Mouse (Mus musculus): ENCODE data around the gene Cmbl.
"Not testable (repeated sequence)": the region's sequence is repeated elsewhere in the genome, so short reads cannot be mapped to it uniquely, and the experiment has no call there.

Cmbl gene

DNA sequence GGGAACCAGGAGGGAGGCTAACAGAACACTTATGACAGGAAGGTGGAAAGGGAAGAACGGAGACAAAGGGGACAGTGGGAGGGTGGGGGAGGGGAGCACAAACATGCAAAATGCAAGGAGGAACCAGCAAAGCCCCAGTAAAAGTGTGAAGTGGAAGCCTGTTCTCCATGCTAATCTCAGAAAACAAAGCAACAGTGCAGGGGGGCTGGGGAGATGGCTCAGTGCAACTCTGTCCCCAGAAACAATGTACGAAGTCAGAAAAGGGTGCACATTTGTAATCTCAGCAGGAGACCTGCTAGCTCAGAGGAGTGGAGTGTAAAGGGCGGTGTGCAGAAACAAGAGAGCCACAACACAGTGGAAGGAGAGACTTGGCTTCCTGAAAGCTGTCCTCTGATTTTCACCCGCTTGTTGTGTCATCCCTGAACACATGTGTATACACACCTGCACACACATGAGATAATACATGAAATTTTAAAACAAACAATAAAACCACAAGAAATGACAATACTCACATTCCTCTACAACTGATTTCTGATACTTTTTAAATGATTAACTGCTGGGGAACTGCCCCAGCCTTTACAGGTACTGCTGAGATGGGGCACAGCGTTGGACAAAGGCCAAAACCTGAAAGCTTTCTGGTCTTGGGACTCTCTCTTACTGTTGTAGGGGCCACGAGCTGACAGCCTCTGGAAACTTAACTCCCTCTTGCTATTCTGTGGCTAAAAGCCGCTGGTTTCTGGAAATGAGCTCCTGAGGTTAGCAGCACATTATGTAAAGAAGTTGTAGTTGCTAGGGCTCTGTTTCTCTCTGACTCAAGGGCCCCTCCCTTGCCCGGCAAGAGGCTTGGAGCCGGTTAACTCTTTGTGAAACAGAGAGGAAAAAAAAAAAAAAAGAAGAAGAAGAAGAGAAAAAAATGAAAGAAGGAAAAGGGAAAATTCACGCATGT is 22.9 kb upstream of the Cmbl start:
- no peak for DNase-seq (ENCODE audit: low spot score)

DNA sequence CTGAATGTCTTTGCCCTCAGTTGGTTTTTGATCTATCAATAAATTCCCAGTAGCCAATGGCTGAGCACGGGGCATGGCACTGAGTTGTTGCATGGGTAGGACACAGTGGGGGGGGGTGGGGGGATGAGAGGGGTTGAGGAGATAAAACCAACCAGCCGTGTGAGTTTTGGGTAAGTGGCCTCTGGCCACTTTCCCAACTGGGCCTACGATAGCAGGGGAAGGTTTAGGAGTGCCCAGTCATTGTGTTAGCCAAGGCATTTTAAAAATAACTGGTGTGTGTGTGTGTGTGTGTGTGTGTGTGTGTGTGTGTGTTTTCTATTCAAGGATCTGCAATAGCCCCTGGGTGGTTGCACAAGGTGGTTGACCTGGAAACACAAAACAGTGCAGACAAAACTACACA is 21.9 kb upstream of the Cmbl start:
- DNase-seq (ENCODE audit: low spot score) = no peak

DNA sequence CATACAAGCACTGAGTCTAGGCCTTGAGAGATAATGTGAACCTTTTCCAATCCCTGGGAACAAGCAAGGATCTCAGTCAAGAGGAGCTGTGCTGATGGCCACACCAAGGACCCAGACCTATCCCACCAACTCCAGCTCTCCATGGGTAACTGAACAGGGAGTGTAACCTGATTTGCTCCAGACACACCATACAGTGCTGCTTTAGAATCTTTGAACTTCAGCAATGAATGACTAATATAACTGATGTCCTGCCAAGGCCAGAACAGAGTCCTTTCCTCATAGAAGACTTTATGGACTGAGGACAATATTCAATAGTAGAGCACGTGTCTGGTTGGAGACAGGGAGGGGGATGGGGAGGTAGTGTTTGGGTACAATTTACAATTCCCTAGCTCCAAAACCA is 20.1 kb upstream of the Cmbl start:
- DNase-seq (ENCODE audit: low spot score) = no peak

DNA sequence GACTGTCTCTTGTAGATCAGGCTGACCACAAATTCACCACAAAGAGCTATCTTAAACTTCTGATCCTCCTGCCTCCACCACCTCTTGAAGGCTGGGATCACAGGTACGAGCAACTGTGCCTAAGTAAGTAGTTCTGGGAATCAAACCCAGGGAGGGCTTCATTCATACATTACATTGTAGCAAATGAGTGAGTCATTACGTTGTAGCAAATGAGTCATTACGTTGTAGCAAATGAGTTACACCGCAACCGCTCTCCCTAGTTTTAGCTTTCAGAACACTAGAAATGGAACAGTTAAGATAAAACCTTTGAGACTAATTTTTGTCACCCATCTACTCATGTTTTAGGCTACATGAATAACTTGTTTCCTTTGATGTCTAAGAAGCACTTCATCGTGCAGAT is 18.9 kb upstream of the Cmbl start:
- DNase-seq (ENCODE audit: low spot score) = no peak

DNA sequence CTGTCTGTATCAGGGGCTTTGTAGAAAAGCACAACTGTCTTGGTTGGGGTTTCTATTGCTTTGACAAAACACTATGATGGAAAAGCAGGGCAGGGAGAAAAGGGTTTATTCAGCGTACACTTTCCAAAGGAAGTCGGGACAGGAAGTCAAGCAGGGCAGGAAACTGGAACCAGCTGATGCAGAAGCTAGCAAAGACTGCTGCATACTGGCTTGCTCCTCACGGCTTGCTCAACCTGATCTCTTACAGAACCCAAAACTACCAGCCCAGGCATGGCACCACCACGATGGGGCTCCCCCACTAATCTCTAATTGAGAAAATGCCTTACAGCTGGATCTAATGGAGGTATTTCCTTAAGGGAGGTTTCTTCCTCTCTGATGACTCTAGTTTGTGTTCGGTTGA is 17.8 kb upstream of the Cmbl start:
- DNase-seq (ENCODE audit: low spot score) = no peak

DNA sequence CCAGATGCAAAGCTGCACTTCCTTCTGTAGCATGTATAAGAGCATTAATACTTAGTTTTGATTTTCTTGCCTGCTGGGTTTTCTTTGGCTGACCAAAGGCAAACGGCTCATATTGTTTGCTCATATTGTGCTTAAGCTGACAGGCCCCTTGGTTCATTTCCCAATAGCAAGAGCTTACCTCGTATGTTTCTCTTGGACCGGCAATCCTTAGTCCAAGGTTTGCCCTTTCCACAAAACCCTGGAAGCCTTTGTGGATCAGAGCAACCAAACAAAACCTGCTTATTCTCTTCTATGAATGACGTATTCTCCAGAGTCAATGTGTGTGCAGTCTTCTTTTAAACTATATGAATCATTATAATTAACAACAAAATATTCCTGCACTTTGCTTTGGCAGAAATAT is 14.8 kb upstream of the Cmbl start:
- DNase-seq (ENCODE audit: low spot score) = no peak

DNA sequence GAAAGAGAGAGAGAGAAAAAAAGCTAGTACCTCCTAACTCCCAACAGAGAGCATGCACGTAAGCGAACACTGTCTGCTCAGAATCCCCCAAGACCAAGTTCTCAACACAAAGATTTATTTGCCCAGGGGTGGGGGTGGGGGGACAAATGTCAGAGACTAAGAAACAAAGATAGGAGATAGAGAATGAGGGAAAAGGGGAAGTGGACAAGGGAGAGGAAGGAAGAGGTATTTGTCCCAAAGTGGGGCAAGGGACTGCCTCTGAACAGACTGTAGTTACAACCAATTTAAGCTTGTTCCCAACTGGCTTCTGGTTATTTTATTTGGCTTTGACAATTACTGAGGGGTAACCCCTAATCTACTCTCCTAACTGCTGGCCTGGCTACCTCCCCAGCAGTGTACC is 10.3 kb upstream of the Cmbl start:
- no peak for DNase-seq (ENCODE audit: low spot score)

DNA sequence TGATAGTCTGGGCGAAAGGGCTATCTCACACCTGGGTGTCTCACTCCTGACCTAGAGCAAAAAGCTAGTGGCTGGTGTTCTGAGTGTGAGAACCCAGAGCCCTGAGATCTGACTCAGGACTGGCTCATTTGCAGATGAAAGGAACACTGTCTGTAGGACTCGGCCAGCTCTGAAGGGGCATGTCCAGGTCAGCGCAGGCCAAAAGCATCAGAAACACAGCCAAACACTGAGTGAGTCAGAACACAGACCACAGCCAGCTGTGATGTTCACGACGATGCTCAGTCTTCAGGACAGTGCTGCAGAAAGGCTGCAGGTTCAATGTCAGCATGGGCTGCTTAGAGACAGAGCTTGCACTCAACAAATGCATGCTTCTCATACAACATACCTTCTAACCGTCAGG is 3.8 kb upstream of the Cmbl start:
- DNase-seq (ENCODE audit: low spot score) = no peak

DNA sequence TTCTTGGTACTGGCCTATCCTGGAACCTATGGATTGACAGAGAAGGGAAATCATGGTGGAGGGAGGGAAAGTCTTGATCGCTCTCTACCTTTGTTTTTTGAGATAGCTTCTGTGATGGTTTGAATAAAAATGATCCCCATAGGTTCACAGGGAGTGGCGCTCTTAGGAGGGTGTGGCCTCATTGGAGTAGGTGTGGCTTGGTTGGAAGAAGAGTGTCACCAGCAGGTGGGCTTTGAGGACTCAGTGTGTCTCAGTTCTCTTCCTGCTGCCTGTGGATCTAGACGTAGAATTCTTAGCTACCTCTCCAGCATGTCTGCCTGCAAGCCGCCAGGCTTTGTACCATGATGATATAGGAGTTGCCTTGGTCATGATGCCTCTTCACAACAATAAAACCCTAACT is 3.2 kb upstream of the Cmbl start:
- DNase-seq (ENCODE audit: low spot score) = no peak

DNA sequence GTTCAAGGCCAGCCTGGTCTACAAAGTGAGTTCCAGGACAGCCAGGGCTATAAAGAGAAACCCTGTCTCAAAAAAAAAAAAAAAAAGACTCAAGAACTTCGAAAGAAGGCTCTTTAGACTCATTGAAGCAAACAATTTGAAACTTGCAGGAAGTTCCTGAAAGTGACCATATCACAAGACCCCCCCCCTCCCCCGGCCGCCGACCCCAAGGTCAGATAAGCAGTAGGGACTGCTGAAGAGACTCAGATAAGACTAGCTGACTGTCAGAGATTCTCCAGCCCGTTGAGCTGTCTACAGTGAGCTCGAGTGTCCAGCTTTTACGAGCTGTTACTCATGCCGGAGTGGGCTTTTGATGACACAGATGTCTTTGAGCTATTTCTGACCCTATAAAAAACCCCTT is 2.3 kb upstream of the Cmbl start:
- DNase-seq (ENCODE audit: low spot score) = no peak

DNA sequence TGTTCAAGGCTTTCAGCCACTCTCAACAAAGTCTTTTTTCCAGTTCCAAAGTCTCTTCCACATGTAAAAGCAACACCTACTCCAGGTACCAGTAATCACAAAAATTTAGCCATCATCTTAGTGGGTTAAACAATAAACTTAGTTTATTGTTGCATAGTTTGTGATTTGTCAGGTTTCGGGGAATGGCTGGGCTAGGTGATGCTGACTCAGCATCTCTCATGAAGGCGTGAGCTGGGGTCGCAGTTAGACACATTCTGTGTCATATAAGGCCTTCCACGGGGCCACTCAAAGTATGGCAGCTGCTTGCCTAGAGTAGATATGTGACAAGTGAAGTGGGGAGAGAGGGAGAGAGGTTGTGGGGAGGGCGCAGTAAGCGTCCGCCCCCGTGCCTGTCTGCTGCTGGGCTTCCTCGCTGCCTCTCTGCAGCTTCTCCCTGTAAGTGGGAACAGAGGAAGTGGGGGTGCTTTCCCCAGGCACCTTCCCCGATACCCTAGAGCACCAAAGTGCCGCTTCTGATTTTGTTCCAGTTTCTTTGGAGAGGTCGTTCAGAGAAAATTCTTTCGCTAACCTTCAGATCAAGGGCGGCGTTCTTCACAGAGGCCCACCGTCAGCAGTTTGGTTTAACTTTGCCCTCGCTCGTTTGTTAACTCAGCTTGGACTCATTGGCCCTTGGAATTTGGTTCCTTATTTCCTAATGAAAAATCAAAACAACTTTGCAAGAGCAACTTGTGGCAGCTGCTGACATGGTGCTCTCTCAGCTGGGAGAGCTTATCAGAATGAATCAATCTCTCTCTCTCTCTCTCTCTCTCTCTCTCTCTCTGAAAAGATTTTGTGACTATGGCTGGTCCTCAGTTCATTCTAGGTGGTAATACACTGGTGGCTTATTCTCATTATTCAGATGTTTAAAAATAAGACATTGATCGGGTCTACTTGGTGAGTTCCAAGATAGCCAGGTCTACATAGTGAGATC is 1.3 kb upstream of the Cmbl start:
- DNase-seq (ENCODE audit: low spot score) = no peak

DNA sequence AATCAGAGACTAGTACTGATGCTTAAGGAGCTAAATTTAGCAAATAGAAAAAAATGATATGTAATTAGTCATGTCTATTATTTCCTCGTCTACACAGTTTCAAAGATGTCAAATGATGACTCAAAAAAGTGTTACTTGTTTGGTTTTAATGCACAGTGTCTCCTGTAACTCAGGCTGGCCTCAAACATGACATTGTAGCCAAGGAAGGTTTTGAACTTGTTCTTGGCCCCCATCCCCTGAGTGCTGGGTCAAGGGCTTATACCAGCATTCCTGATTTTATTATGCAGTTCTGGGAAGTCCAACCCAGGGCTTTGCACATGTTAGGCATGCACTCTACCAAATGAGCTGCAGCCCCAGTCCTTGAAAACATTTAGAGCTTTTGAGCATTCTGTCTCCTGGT is 597 bp downstream of the Cmbl start:
- no peak for DNase-seq (ENCODE audit: low spot score)

DNA sequence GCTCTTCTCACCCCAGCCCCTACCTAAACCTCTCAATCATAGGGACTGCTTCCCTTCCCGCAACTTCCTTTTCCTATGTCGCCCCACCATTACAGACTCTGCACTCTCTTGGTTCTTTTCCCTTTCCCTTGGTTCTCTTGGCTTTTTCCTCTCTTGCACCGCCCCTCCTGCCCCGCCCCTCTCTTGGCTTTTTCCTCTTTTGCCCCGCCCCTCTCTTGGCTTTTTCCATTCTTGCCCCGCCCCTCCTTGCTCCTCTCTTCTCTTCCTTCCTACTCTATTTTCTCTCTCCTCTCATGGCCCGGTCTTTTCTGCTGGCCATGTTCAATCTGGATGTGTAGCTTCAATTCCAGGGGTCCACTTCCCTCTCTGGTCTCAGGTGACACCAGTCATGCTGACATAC is 2.2 kb downstream of the Cmbl start:
- no peak for DNase-seq (ENCODE audit: low spot score)

DNA sequence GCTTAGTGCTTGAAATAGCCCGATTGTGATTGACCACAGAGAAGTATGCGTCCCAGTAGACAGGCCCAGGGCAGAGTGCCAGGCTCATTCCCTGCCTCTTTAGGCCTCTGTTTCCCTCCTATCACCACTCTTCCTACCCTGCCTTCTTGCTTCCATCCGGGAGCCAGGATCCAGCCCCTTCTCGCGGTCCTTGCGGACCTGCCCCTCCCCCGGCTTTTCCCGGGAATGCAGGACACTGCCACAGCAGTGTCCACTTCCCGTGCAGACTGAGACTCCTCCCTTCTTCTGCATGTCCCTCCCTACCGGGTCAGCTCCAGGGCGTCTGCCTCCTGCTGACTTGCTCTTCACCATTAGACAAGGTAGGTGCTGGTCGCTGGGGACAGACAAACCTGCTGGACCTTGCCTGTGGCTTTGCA is 3.4 kb downstream of the Cmbl start:
- DNase-seq (ENCODE audit: low spot score) = peak; percentile 69

DNA sequence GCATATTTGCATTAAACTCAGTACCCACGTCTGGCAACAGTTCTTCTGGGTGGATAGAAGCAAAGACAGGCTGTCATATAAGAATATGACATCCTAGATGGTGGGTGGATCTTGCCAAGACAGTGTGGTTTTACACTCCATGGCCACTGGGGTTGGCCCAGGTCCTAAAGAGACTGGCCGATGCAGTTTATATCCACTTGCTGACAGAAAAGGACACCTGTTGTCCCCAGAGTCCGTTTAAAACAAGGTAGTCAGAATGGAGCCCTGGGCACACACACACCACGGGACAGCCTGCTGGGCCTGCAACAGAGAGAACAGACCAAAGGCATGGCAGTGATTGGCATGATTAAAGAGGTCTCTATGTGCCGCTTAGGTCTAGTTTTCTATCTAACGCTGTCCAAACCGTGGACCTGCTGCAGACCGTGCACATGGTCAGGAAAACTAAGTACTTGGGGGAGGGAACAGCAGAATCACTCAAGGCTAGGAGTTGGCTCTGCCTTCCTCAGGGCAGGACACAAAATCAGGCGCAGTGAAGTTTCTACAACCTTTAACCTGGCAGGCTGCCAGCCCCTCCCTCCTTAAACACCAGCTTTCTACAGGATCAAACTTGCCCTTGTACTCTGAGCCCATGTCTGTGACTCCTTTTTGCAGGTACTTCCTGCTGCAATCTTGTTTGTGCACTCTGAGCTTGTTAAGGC is 4.3 kb downstream of the Cmbl start:
- DNase-seq (ENCODE audit: low spot score) = peak; percentile 89

DNA sequence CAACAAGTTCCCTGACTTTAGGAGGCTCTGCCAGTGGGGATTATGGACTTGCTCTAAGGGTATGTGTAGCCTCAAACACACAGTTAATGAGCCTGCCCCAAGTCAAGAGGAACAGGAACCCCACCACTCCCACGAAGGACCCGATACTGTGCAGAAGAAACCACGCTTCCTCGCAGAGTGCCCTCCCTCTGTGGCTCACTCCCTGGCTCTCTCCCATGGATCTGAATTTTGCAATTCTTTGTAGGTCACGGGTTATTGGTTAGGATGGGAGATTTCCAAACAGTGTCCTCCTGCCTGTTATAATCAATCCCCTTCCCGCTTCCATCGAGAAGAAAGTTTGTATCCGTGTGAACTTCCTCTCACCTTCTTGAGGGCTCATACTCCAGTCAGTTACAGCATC is 5.8 kb downstream of the Cmbl start:
- no peak for DNase-seq (ENCODE audit: low spot score)

DNA sequence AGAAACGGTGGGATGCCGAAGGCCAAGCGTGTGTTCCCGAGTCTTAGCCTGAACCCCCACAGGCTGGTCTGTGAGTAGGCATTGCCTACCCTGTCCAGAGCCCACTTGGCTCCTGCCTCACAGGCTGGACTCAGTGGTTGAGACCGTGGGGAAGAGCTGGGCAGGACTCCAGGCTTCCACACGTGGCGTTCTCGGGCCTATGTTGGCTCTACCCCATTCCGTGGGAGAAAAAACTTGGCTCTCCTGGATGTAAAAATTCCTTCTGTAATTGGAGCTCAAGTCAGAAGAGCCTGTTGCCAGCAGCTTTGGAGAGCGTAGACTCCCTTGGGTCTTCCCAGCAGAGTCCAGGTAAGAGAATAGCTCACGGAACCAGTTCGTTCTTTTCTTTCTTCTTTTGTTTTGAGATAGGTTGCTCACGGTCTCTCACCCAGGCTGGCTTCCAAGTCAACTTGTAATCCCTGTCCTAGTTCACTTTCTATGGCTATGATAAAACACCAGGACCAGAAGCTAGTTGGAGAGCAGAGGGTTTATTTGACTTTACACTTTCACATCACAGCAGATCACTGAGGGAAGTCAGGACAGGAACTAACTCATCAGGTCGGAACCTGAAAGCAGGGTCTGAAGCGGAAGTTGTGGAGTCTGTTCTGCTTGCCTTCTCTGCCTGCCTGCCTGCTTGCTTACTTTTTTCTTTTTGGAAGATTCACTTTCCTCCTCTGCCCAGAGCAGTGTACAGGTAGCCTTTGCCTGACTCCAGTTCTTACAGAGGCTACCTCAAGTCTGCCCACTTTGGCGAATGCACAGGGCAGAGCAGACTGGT is 6.9 kb downstream of the Cmbl start:
- no peak for DNase-seq (ENCODE audit: low spot score)

DNA sequence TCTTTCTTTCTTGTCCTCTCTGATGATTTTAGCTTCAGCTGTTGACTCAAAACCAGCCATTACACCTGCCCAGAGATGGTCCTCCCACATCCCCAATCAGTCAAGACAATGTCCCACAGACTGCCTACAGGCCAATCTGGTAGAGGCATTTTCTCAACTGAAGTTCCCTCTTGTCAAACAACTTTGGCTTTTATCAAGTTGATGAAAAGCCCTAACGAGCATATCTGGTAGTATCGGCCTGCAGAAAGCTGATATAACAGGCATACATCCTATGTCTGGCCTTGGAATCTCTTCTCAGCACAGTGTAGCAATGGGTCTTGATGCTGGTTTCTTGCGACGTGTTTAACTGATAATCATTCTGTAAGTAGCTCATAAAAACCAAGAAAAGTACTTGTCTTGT is 8.1 kb downstream of the Cmbl start:
- DNase-seq (ENCODE audit: low spot score) = no peak

DNA sequence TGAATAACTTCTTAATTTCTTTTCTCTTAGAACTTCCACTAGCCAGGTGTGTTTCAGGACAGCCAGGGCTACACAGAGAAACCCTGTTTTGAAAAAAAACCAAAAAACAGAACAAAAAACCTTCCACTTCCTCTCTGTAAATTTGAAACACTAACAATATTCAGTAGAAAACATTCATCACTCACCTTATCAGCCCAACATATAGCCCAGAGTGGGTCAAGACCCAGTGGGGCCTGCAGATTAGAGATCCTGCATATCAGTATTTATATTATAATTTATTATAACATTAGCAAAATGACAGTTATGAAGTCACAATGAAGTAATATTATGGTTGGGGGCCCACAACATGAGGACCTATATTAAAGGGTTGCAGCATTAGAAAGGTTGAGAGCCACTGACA is 8.5 kb downstream of the Cmbl start:
- no peak for DNase-seq (ENCODE audit: low spot score)

DNA sequence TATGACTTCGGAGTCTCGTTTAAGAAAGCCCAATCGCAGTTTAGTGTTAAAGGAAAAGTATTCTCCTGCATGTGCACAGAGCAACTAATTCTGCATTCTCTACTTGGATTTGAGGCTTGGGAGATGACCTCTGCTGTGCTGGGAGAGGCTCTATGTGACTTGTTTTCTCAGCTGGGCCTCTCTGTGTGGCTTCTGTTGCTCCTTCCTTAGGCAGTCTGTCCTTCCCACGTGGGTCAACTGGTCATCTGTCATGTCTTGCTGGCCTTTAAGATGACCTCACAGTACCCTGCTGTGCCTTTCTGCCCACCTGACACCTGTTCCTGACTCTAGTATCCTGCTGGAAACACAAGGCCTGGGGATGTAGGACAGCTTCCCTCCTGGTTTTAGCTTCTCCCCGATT is 10.9 kb downstream of the Cmbl start:
- DNase-seq (ENCODE audit: low spot score) = no peak

DNA sequence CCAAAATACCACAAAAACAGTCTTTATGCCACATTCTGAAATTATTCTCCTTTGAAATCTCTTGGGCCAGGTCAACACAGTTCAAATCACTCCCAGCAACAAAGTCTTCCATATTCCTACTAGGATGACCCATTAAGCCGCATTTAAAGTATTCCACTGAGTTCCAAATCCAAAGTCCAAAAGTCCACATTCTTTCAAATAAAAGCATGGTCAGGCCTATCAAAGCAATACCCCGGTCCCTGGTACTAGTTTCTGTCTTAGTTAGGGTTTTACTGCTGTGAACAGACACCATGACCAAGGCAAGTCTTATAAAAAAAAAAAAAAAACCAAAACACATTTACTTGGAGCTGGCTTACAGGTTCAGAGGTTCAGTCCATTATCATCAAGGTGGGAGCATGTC is 15.9 kb downstream of the Cmbl start:
- not testable (repeated sequence) for DNase-seq (ENCODE audit: low spot score)
